Mouse (Mus musculus) layer of hippocampus, adult 18-20 months (tissue): ENCODE data around the gene Taar2. TPM values are rescaled to one million over a fixed set of nuclear protein-coding genes. Genes with fewer than 3 reads are reported as not detected.

ENCODE experiments used
- DNase-seq, 2 experiments: peaks; one replicate each; pipeline ENCODE4 v3.0.0; 2022; ENCODE audit warnings: low spot score in 2 of 2
- long read RNA-seq: library from polyadenylated mRNA; stranded (forward); transcript quantifications from one replicate; pipeline ENCODE4 v2.0.0, GENCODE M21; 2021
- total RNA-seq, 2 experiments: library from RNA; stranded (reverse); gene quantifications; 2 replicates each; pipeline ENCODE4 v1.2.3; 2021

The Taar2 gene
- total RNA-seq: not detected
- long read RNA-seq: 0 reads

GRCm38 (mm10) chr10:23938312-23938711 lies at the start of gene Taar2:
TSS of gene Taar2 (plus strand) at chr10:23938572.
- no peak for DNase-seq

GRCm38 (mm10) chr10:23892987-23893386 lies 45.4 kb upstream of the Taar2 start:
- DNase-seq: no peak

GRCm38 (mm10) chr10:23894601-23895349 lies 43.6 kb upstream of the Taar2 start, which contains the start of gene Vnn1:
TSS of gene Vnn1 (plus strand) at chr10:23894688.
- DNase-seq: no peak

- no peak for DNase-seq
These were observed 43.0 kb upstream of the Taar2 start for GRCm38 (mm10) chr10:23895376-23895775.

- DNase-seq: no peak
These were observed 37.3 kb upstream of the Taar2 start for GRCm38 (mm10) chr10:23901119-23901518.

- DNase-seq: no peak
These were observed 32.7 kb upstream of the Taar2 start for GRCm38 (mm10) chr10:23905661-23906060.

- no peak for DNase-seq
These were observed 18.3 kb upstream of the Taar2 start, which contains the start of gene Taar1 for GRCm38 (mm10) chr10:23920056-23920455. TSS of gene Taar1 (plus strand) at chr10:23920356.

GRCm38 (mm10) chr10:23922468-23922867 lies 15.9 kb upstream of the Taar2 start:
- no peak for DNase-seq

GRCm38 (mm10) chr10:23923941-23924340 lies 14.4 kb upstream of the Taar2 start:
- no peak for DNase-seq

- DNase-seq: no peak
These were observed 759 bp upstream of the Taar2 start for GRCm38 (mm10) chr10:23937613-23938012.

GRCm38 (mm10) chr10:23942465-23942864 lies 4.1 kb downstream of the Taar2 start:
- DNase-seq: no peak

GRCm38 (mm10) chr10:23948026-23948425 lies 9.7 kb downstream of the Taar2 start:
- DNase-seq: no peak

GRCm38 (mm10) chr10:23949508-23950005 lies 11.2 kb downstream of the Taar2 start, which contains the start of gene Taar3:
TSS of gene Taar3 (plus strand) at chr10:23949558.
- peak in 1 of 2 experiments; percentile 18 for DNase-seq

GRCm38 (mm10) chr10:23951714-23952113 lies 13.3 kb downstream of the Taar2 start:
- no peak for DNase-seq

GRCm38 (mm10) chr10:23959071-23959470 lies 20.7 kb downstream of the Taar2 start:
- DNase-seq: no peak

GRCm38 (mm10) chr10:23960444-23960915 lies 22.1 kb downstream of the Taar2 start, which contains the start of gene Taar4:
TSS of gene Taar4 (plus strand) at chr10:23960494.
- DNase-seq: no peak

GRCm38 (mm10) chr10:23963444-23963843 lies 25.1 kb downstream of the Taar2 start:
- DNase-seq: no peak

GRCm38 (mm10) chr10:23964921-23965610 lies 26.7 kb downstream of the Taar2 start:
- no peak for DNase-seq

- no peak for DNase-seq
These were observed 32.3 kb downstream of the Taar2 start, which contains the start of gene Taar5 for GRCm38 (mm10) chr10:23970656-23971165. TSS of gene Taar5 (plus strand) at chr10:23970706.

GRCm38 (mm10) chr10:23971256-23971655 lies 32.9 kb downstream of the Taar2 start:
- no peak for DNase-seq

GRCm38 (mm10) chr10:23977958-23978357 lies 39.6 kb downstream of the Taar2 start:
- no peak for DNase-seq
